Mouse (Mus musculus) forebrain, embryonic 12.5 days (tissue): ENCODE data around the gene Gnaq. TPM values are rescaled to one million over a fixed set of nuclear protein-coding genes. Genes with fewer than 3 reads are reported as not detected.

Experiments
- ATAC-seq: fragments of 200-750 bp; cut with Nextera tagmentation; 2 replicates; pipeline ENCODE4 v1.8.0; 2017; ENCODE audit warnings: moderate TSS enrichment; ENCODE audit not compliant: low FRiP score
- H3K27ac ChIP-seq: fragments of 300-500 bp; sonication (generic); 2 replicates; pipeline ENCODE4 v1.5.1; 2016; ENCODE audit warnings: mild to moderate bottlenecking
- H3K27me3 ChIP-seq: fragments of 300-500 bp; sonication (generic); 2 replicates; pipeline ENCODE4 v1.6.1; 2016; ENCODE audit warnings: mild to moderate bottlenecking
- H3K36me3 ChIP-seq: fragments of 300-500 bp; sonication (generic); replicated peaks from 2 replicates; pipeline ENCODE4 v1.6.1; 2016; ENCODE audit warnings: mild to moderate bottlenecking
- H3K4me1 ChIP-seq: fragments of 300-500 bp; sonication (generic); 2 replicates; pipeline ENCODE4 v1.6.1; 2016
- H3K4me2 ChIP-seq: fragments of 300-500 bp; sonication (generic); 2 replicates; pipeline ENCODE4 v1.6.1; 2016; ENCODE audit warnings: mild to moderate bottlenecking, moderate library complexity
- H3K4me3 ChIP-seq: fragments of 300-500 bp; sonication (generic); replicated peaks from 2 replicates; pipeline ENCODE4 v1.5.1; 2016; ENCODE audit warnings: mild to moderate bottlenecking
- H3K9ac ChIP-seq: fragments of 300-500 bp; sonication (generic); 2 replicates; pipeline ENCODE4 v1.6.1; 2016; ENCODE audit warnings: mild to moderate bottlenecking
- H3K9me3 ChIP-seq: fragments of 300-500 bp; sonication (generic); 2 replicates; pipeline ENCODE4 v1.6.1; 2016
- WGBS: fragments of 180-500 bp; shearing (Covaris S2); methylation state at CpG from one replicate; pipeline ENCODE4 v1.1.7; 2016; 5-methylcytosine and 5-hydroxymethylcytosine counted together
- polyA plus RNA-seq: library from polyadenylated mRNA; unstranded; fragments of >200 nt; fragmentation: Nextera tagmentation; extraction: Ambion mirVana; gene quantifications from 2 replicates; pipeline ENCODE4 v1.2.1, GENCODE M21; 2016

Gene Gnaq
- polyA plus RNA-seq, 1 experiment from 2014 or later, result 44.0 TPM

DNA sequence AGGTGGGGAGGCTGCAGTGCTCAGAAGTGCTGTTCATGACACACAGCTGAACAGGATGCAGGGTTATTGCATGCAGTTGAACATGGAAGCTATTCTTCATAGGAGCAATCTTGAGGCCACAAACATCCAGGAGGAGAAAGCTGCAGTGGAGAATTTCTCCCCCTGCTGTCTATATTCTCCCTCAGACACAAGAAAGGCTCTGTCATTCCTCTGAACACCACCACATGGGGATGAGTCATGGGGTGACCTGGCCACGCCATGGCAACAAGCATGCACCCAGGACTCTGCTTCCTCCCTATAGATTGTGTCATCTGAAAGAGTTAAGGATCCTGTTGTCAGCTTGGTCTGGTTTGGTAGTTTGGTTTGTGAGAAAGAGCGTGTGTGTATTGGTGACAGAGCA lies 239.0 kb downstream of the Gnaq start:
- ATAC-seq, result no peak

GRCm38 (mm10) chr19:16372752-16373486 lies 240.3 kb downstream of the Gnaq start:
- no peak overlapping the region for H3K4me3 ChIP-seq
- ATAC-seq, result 0 out of 2 replicates have a peak, but pooled peaks have one; percentile 39
- no peak overlapping the region for H3K4me2 ChIP-seq
- H3K36me3 ChIP-seq, result peaks cover under 1% of the 10 kb centered on the region; the same call in 1 of the 2 replicates
- no peak overlapping the region for H3K9ac ChIP-seq
- H3K27me3 ChIP-seq, result no peaks in the 10 kb centered on the region
- peaks cover 30% of the 10 kb centered on the region for H3K4me1 ChIP-seq
- H3K27ac ChIP-seq, result 0 out of 2 replicates have a peak overlapping the region, but pooled peaks have one; percentile 32
- 62% methylated on average over 9 of the region's 9 CpGs for WGBS
- H3K9me3 ChIP-seq, result no peaks in the 10 kb centered on the region

More for the DNA sequence above, 239.0 kb downstream of the Gnaq start:
- Histone ChIP-seq H3K36me3 (no peaks in the 10 kb centered on the region), H3K4me1 (peaks cover 41% of the 10 kb centered on the region), H3K9ac (no peak overlapping the region), H3K9me3 (no peaks in the 10 kb centered on the region), H3K4me3 (no peak overlapping the region), H3K4me2 (no peak overlapping the region), H3K27me3 (no peaks in the 10 kb centered on the region), H3K27ac (no peak overlapping the region)
- WGBS, result 84% methylated on average over 2 of the region's 2 CpGs

- no peak for ATAC-seq
- Histone ChIP-seq H3K4me1 (peaks cover 21% of the 10 kb centered on the region), H3K9ac (no peak overlapping the region), H3K27me3 (no peaks in the 10 kb centered on the region), H3K4me2 (no peak overlapping the region), H3K27ac (no peak overlapping the region), H3K9me3 (no peaks in the 10 kb centered on the region), H3K4me3 (no peak overlapping the region), H3K36me3 (peaks cover 21% of the 10 kb centered on the region)
- WGBS, result 86% methylated on average over 4 of the region's 4 CpGs
These were observed 243.2 kb downstream of the Gnaq start for GRCm38 (mm10) chr19:16375881-16376280.

GRCm38 (mm10) chr19:16378565-16378964 lies 245.9 kb downstream of the Gnaq start:
- no peak for ATAC-seq
- 91% methylated on average over 7 of the region's 7 CpGs for whole genome bisulfite sequencing
- Histone ChIP-seq H3K4me2 (no peak overlapping the region), H3K36me3 (peaks cover 24% of the 10 kb centered on the region), H3K9me3 (no peaks in the 10 kb centered on the region), H3K9ac (no peak overlapping the region), H3K4me1 (peaks cover 2% of the 10 kb centered on the region), H3K27ac (no peak overlapping the region), H3K4me3 (no peak overlapping the region), H3K27me3 (no peaks in the 10 kb centered on the region)

DNA sequence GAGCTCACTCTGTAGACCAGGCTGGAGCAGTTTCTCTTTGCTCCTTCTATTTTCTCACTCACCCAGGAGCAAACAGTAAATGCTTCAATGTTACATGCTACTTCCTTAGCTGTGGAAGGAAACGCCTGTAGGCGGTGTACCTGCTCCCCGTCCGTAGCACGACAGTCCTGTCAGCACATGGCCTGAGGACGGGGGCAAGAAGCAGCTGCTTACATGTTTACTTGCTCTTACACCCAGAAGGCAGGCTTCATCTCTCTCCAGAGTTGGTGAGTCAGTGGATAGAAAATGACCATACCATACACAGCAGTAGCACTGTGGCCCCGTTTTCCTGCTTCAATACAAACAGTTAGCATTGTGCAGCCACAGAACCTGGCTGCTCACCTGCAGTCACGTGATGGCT lies 247.1 kb downstream of the Gnaq start:
- Histone ChIP-seq H3K9ac (no peak overlapping the region), H3K4me3 (no peak overlapping the region), H3K36me3 (peaks cover 29% of the 10 kb centered on the region), H3K4me2 (no peak overlapping the region), H3K9me3 (no peaks in the 10 kb centered on the region), H3K27ac (no peak overlapping the region), H3K27me3 (no peaks in the 10 kb centered on the region), H3K4me1 (peaks cover 3% of the 10 kb centered on the region; the same call in 1 of the 2 replicates)
- 92% methylated on average over 8 of the region's 8 CpGs for WGBS
- ATAC-seq, result no peak

- Histone ChIP-seq H3K27ac (no peak overlapping the region), H3K9me3 (no peaks in the 10 kb centered on the region), H3K27me3 (no peaks in the 10 kb centered on the region), H3K4me1 (peaks cover 13% of the 10 kb centered on the region), H3K4me2 (no peak overlapping the region), H3K9ac (no peak overlapping the region), H3K4me3 (no peak overlapping the region), H3K36me3 (peaks cover 29% of the 10 kb centered on the region)
- no peak for ATAC-seq
- 90% methylated on average over 2 of the region's 2 CpGs for WGBS
These were observed 249.8 kb downstream of the Gnaq start for GRCm38 (mm10) chr19:16382392-16382791.

- Histone ChIP-seq H3K27me3 (no peaks in the 10 kb centered on the region), H3K9me3 (no peaks in the 10 kb centered on the region), H3K36me3 (peaks cover 26% of the 10 kb centered on the region), H3K27ac (no peak overlapping the region), H3K4me1 (peaks cover 13% of the 10 kb centered on the region), H3K4me2 (no peak overlapping the region), H3K4me3 (no peak overlapping the region), H3K9ac (no peak overlapping the region)
- 86% methylated on average over 13 of the region's 13 CpGs for WGBS
- ATAC-seq, result no peak
These were observed 250.5 kb downstream of the Gnaq start for GRCm38 (mm10) chr19:16383127-16383526.

- no peak overlapping the region for H3K4me2 ChIP-seq
- peaks cover 21% of the 10 kb centered on the region for H3K4me1 ChIP-seq
- no peaks in the 10 kb centered on the region for H3K9me3 ChIP-seq
- H3K9ac ChIP-seq, result no peak overlapping the region
- no peak for ATAC-seq
- WGBS, result 97% methylated on average over 6 of the region's 6 CpGs
- no peak overlapping the region for H3K27ac ChIP-seq
- H3K36me3 ChIP-seq, result peaks cover 16% of the 10 kb centered on the region
- H3K27me3 ChIP-seq, result no peaks in the 10 kb centered on the region
- no peak overlapping the region for H3K4me3 ChIP-seq
These were observed 251.5 kb downstream of the Gnaq start for GRCm38 (mm10) chr19:16384094-16384493.

DNA sequence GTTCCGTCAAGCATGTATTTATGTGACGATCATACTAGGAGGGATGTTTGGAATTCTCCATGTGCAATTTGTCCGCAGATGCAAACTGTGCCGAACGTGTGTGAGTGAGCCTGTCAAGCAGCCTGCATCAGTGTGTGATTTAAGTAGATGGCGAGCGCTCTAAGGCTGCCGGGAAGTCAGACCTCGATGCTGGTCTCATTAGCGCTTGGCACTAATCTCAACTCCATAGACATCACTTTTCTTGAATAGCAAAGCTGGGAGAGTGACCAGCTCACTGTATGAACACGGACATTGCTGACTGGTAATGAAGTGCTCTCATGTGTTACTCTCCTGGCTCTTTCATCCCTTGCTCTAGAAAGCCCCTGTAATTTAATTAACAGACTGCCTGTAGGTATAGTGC lies 252.3 kb downstream of the Gnaq start:
- no peaks in the 10 kb centered on the region for H3K27me3 ChIP-seq
- no peak overlapping the region for H3K9ac ChIP-seq
- ATAC-seq, result peak; percentile 70; the same call in 1 of the 2 replicates
- peaks cover 8% of the 10 kb centered on the region for H3K36me3 ChIP-seq
- H3K27ac ChIP-seq, result no peak overlapping the region
- 59% methylated on average over 11 of the region's 11 CpGs for WGBS
- no peak overlapping the region for H3K4me2 ChIP-seq
- H3K4me1 ChIP-seq, result peaks cover 29% of the 10 kb centered on the region
- no peak overlapping the region for H3K4me3 ChIP-seq
- H3K9me3 ChIP-seq, result no peaks in the 10 kb centered on the region

- 64% methylated on average over 6 of the region's 6 CpGs for WGBS
- no peak for ATAC-seq
- no peak overlapping the region for H3K9ac ChIP-seq
These were observed 253.9 kb downstream of the Gnaq start for GRCm38 (mm10) chr19:16386514-16386913.

GRCm38 (mm10) chr19:16390192-16390795 lies 257.7 kb downstream of the Gnaq start:
- H3K9ac ChIP-seq, result no peak overlapping the region
- H3K4me2 ChIP-seq, result no peak overlapping the region
- no peak overlapping the region for H3K27ac ChIP-seq
- 84% methylated on average over 6 of the region's 6 CpGs for WGBS
- H3K9me3 ChIP-seq, result no peaks in the 10 kb centered on the region
- H3K27me3 ChIP-seq, result no peaks in the 10 kb centered on the region
- H3K36me3 ChIP-seq, result no peaks in the 10 kb centered on the region
- peaks cover 27% of the 10 kb centered on the region for H3K4me1 ChIP-seq
- H3K4me3 ChIP-seq, result no peak overlapping the region
- ATAC-seq, result no peak

More at GRCm38 (mm10) chr19:16386514-16386913, 253.9 kb downstream of the Gnaq start:
- Histone ChIP-seq H3K4me1 (peaks cover 32% of the 10 kb centered on the region), H3K9me3 (no peaks in the 10 kb centered on the region), H3K36me3 (peaks cover 7% of the 10 kb centered on the region), H3K4me3 (no peak overlapping the region), H3K27ac (no peak overlapping the region), H3K4me2 (no peak overlapping the region), H3K27me3 (no peaks in the 10 kb centered on the region)

- no peaks in the 10 kb centered on the region for H3K9me3 ChIP-seq
- H3K36me3 ChIP-seq, result no peaks in the 10 kb centered on the region
- H3K9ac ChIP-seq, result no peak overlapping the region
- no peak overlapping the region for H3K4me3 ChIP-seq
- H3K4me2 ChIP-seq, result no peak overlapping the region
- WGBS, result 91% methylated on average over 5 of the region's 5 CpGs
- H3K27ac ChIP-seq, result no peak overlapping the region
- peaks cover 8% of the 10 kb centered on the region for H3K4me1 ChIP-seq
- no peak for ATAC-seq
- H3K27me3 ChIP-seq, result no peaks in the 10 kb centered on the region
These were observed 261.8 kb downstream of the Gnaq start for GRCm38 (mm10) chr19:16394381-16394780.

GRCm38 (mm10) chr19:16403101-16403500 lies 270.5 kb downstream of the Gnaq start:
- no peak for ATAC-seq
- no peaks in the 10 kb centered on the region for H3K36me3 ChIP-seq
- 89% methylated on average over 6 of the region's 6 CpGs for WGBS

More at GRCm38 (mm10) chr19:16403101-16403500, 270.5 kb downstream of the Gnaq start:
- no peaks in the 10 kb centered on the region for H3K9me3 ChIP-seq
- H3K9ac ChIP-seq, result no peak overlapping the region
- no peaks in the 10 kb centered on the region for H3K27me3 ChIP-seq
- no peak overlapping the region for H3K4me3 ChIP-seq
- no peaks in the 10 kb centered on the region for H3K4me1 ChIP-seq
- H3K27ac ChIP-seq, result no peak overlapping the region
- no peak overlapping the region for H3K4me2 ChIP-seq
